Mouse (Mus musculus): ENCODE measurements around the gene Kif27.

DNA sequence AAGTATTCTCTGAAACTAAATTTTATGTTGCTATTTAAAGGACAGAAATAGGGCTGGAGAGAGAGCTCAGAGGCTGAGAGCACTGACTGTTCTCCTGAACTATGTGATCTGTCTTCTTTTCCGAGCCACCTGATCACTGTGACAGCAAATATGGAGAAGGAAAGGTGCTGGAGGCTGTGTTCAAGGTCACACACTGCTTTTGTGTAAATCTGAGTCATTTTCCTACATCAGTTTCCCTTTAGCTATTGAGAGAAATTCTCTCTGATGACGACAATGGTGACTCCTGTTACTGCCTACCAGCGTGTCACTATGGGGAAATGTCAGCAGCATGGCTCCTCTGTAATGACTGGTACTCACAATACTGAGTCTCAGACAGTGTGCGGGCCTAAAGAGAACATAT lies 97.2 kb downstream of the Kif27 start:
- TF ChIP-seq POLR2A (IDR thresholded peaks at IDR 0.05; ENCODE audit: extremely low read depth, insufficient read depth, low read length) (no peak), CTCF (IDR thresholded peaks at IDR 0.05; ENCODE audit: low read depth, low read length) (no peak)
